In genomic region chr4:119637176-119637845, GRCm38 (mm10) we compare ENCODE assay signal across 13 mouse cellular contexts. TPM values are rescaled to one million over a fixed set of nuclear protein-coding genes. Genes with fewer than 3 reads are reported as not detected.
DNase-seq lines count a peak whose midpoint lies in the region; ATAC-seq and TF ChIP-seq lines count a peak whose summit lies in the region.
"Had no signal": no experiment of that assay in that cellular context is flagged by ENCODE, and none has a peak within 500 bp of the region (broad histone marks: within the 10 kb centered on the region; RNA-seq: fewer than 3 reads in every experiment).

Guca2a (plus strand) TSS chr4:119637704.

- H3K27me3 ChIP-seq in heart, embryonic 13.5 days (replicated peaks) = no peaks in the 10 kb centered on the region
- H3K27me3 ChIP-seq in midbrain, embryonic 11.5 days (ENCODE audit: control insufficient read depth, insufficient read depth, low read length) = no peaks in the 10 kb centered on the region
- H3K27me3 ChIP-seq in midbrain, embryonic 14.5 days (ENCODE audit: control insufficient read depth, insufficient read depth, low read length) = no peaks in the 10 kb centered on the region
- H3K27me3 ChIP-seq in intestine, embryonic 16.5 days (replicated peaks; ENCODE audit: control insufficient read depth, insufficient read depth, low read length) = no peaks in the 10 kb centered on the region
- no peaks in the 10 kb centered on the region for H3K27me3 ChIP-seq in stomach, postnatal 0 days (ENCODE audit: control insufficient read depth, insufficient read depth, low read length)
- H3K27me3 ChIP-seq: limb, embryonic 13.5 days had no signal

- WGBS in heart, embryonic 13.5 days = 55% methylated on average over 4 of the region's 4 CpGs
- WGBS in midbrain, embryonic 11.5 days = 75% methylated on average over 4 of the region's 4 CpGs
- 75% methylated on average over 4 of the region's 4 CpGs for WGBS in midbrain, embryonic 14.5 days
- 61% methylated on average over 4 of the region's 4 CpGs for WGBS in intestine, embryonic 16.5 days
- WGBS in stomach, postnatal 0 days = 63% methylated on average over 4 of the region's 4 CpGs

- no peak for TF ChIP-seq EP300 in stomach, postnatal 0 days (optimal IDR thresholded peaks at IDR 0.05)

- H3K36me3 ChIP-seq in heart, embryonic 13.5 days = no peaks in the 10 kb centered on the region
- H3K36me3 ChIP-seq in midbrain, embryonic 11.5 days (ENCODE audit: control insufficient read depth, insufficient read depth, low read length) = no peaks in the 10 kb centered on the region
- H3K36me3 ChIP-seq in midbrain, embryonic 14.5 days (ENCODE audit: control insufficient read depth, insufficient read depth, low read length) = no peaks in the 10 kb centered on the region
- no peaks in the 10 kb centered on the region for H3K36me3 ChIP-seq in intestine, embryonic 16.5 days (ENCODE audit: control insufficient read depth, insufficient read depth, low read length)
- H3K36me3 ChIP-seq in stomach, postnatal 0 days (ENCODE audit: control insufficient read depth, insufficient read depth, low read length) = no peaks in the 10 kb centered on the region
- H3K36me3 ChIP-seq: limb, embryonic 13.5 days had no signal

- peaks cover 51% of the 10 kb centered on the region for H3K4me1 ChIP-seq in heart, embryonic 13.5 days
- no peaks in the 10 kb centered on the region for H3K4me1 ChIP-seq in midbrain, embryonic 11.5 days (ENCODE audit: control insufficient read depth, insufficient read depth, low read length)
- no peaks in the 10 kb centered on the region for H3K4me1 ChIP-seq in midbrain, embryonic 14.5 days (ENCODE audit: control insufficient read depth, insufficient read depth, low read length)
- peaks cover 17% of the 10 kb centered on the region for H3K4me1 ChIP-seq in intestine, embryonic 16.5 days (ENCODE audit: control insufficient read depth, insufficient read depth, low read length)
- H3K4me1 ChIP-seq in stomach, postnatal 0 days (replicated peaks; ENCODE audit: control insufficient read depth, insufficient read depth) = no peaks in the 10 kb centered on the region

- peak within 1 kb of the TSS; percentile 39 for H3K27ac ChIP-seq in heart, embryonic 13.5 days (replicated peaks)
- H3K27ac ChIP-seq in midbrain, embryonic 11.5 days (ENCODE audit: low read depth, low read length) = no peak within 1 kb of the TSS
- H3K27ac ChIP-seq in midbrain, embryonic 14.5 days (replicated peaks; ENCODE audit: low read depth, low read length) = no peak within 1 kb of the TSS
- H3K27ac ChIP-seq in intestine, embryonic 16.5 days (ENCODE audit: low read length) = peak within 1 kb of the TSS; percentile 44
- no peak within 1 kb of the TSS; the same call in 1 of the 2 replicates for H3K27ac ChIP-seq in stomach, postnatal 0 days (replicated peaks)
- H3K27ac ChIP-seq in left cerebral cortex, adult 2 months = no peak within 1 kb of the TSS
- H3K27ac ChIP-seq: embryonic facial prominence, embryonic 10.5 days; limb, embryonic 13.5 days had no signal

- H3K9me3 ChIP-seq in heart, embryonic 13.5 days = no peaks in the 10 kb centered on the region
- no peaks in the 10 kb centered on the region for H3K9me3 ChIP-seq in midbrain, embryonic 11.5 days (ENCODE audit: control insufficient read depth, low read length)
- no peaks in the 10 kb centered on the region for H3K9me3 ChIP-seq in midbrain, embryonic 14.5 days (ENCODE audit: control insufficient read depth, low read length)
- H3K9me3 ChIP-seq in intestine, embryonic 16.5 days (ENCODE audit: control insufficient read depth, low read length) = no peaks in the 10 kb centered on the region
- no peaks in the 10 kb centered on the region for H3K9me3 ChIP-seq in stomach, postnatal 0 days (ENCODE audit: control insufficient read depth, low read length)
- H3K9me3 ChIP-seq: embryonic facial prominence, embryonic 10.5 days; limb, embryonic 13.5 days had no signal

- no peak for ATAC-seq in heart, embryonic 13.5 days (ENCODE audit: extremely low read depth, insufficient number of reproducible peaks, low FRiP score, low TSS enrichment)
- ATAC-seq in midbrain, embryonic 11.5 days (ENCODE audit: low FRiP score) = no peak
- no peak for ATAC-seq in midbrain, embryonic 14.5 days (ENCODE audit: low FRiP score, low TSS enrichment)
- peak; percentile 87 for ATAC-seq in intestine, embryonic 16.5 days
- ATAC-seq in stomach, postnatal 0 days (ENCODE audit: low FRiP score, low TSS enrichment) = peak; percentile 62
- ATAC-seq: forebrain, embryonic 14.5 days had no signal

- H3K9ac ChIP-seq in heart, embryonic 13.5 days = 0 out of 2 replicates have a peak within 1 kb of the TSS, but pooled peaks have one; percentile 14
- no peak within 1 kb of the TSS for H3K9ac ChIP-seq in midbrain, embryonic 11.5 days (ENCODE audit: low read length)
- no peak within 1 kb of the TSS for H3K9ac ChIP-seq in midbrain, embryonic 14.5 days (replicated peaks; ENCODE audit: low read length)
- H3K9ac ChIP-seq in intestine, embryonic 16.5 days (ENCODE audit: low read depth, low read length) = no peak within 1 kb of the TSS
- no peak within 1 kb of the TSS for H3K9ac ChIP-seq in stomach, postnatal 0 days (ENCODE audit: low read length)
- H3K9ac ChIP-seq: limb, embryonic 13.5 days had no signal

- no peak within 1 kb of the TSS for H3K4me3 ChIP-seq in heart, embryonic 13.5 days
- no peak within 1 kb of the TSS for H3K4me3 ChIP-seq in midbrain, embryonic 11.5 days (ENCODE audit: low read depth, low read length)
- no peak within 1 kb of the TSS for H3K4me3 ChIP-seq in midbrain, embryonic 14.5 days (replicated peaks; ENCODE audit: low read depth, low read length)
- H3K4me3 ChIP-seq in intestine, embryonic 16.5 days (ENCODE audit: low read length) = peak within 1 kb of the TSS; percentile 9
- H3K4me3 ChIP-seq in stomach, postnatal 0 days (ENCODE audit: low read depth, low read length) = no peak within 1 kb of the TSS
- no peak within 1 kb of the TSS for H3K4me3 ChIP-seq in left cerebral cortex, adult 2 months
- H3K4me3 ChIP-seq: embryonic facial prominence, embryonic 10.5 days; limb, embryonic 13.5 days had no signal

- intact Hi-C loops in left cerebral cortex, adult 2 months (cut with DNase I) = no loop called here

- no peak for DNase-seq in heart, adult 9 months (ENCODE audit: low spot score in 2 of 2)
- peak; percentile 17 for DNase-seq in midbrain, embryonic 11.5 days (ENCODE audit: low spot score, missing footprints)
- no peak for DNase-seq in midbrain, embryonic 14.5 days
- peak; percentile 50 for DNase-seq in stomach, postnatal 0 days (ENCODE audit: low spot score)
- DNase-seq in left cerebral cortex, adult 2 months (ENCODE audit: extremely low spot score in 1 of 2, low spot score in 2 of 2) = no peak
- no peak for DNase-seq in spleen, adult 18-20 months

- TF ChIP-seq CTCF in stomach, postnatal 0 days (IDR thresholded peaks at IDR 0.05; ENCODE audit: low read depth) = no peak
- no peak for TF ChIP-seq CTCF in left cerebral cortex, adult 2 months (IDR thresholded peaks at IDR 0.05)

- no peak within 1 kb of the TSS for H3K4me2 ChIP-seq in heart, embryonic 13.5 days
- no peak within 1 kb of the TSS for H3K4me2 ChIP-seq in midbrain, embryonic 11.5 days
- H3K4me2 ChIP-seq in midbrain, embryonic 14.5 days (ENCODE audit: low read length) = no peak within 1 kb of the TSS
- 0 out of 2 replicates have a peak within 1 kb of the TSS, but pooled peaks have one; percentile 18 for H3K4me2 ChIP-seq in intestine, embryonic 16.5 days (ENCODE audit: low read depth, low read length)
- no peak within 1 kb of the TSS for H3K4me2 ChIP-seq in stomach, postnatal 0 days (replicated peaks; ENCODE audit: low read depth)
- H3K4me2 ChIP-seq: limb, embryonic 13.5 days had no signal

RNA-seq across cellular contexts. Expression of gene Guca2a, which starts in this region (rescaled TPM):
- not detected in 2 replicates for polyA plus RNA-seq in heart, embryonic 13.5 days (2015; fragmentation: Nextera tagmentation; extraction: Ambion mirVana)
- not detected in 2 replicates for polyA plus RNA-seq in midbrain, embryonic 11.5 days (2014; fragmentation: Nextera tagmentation; extraction: Ambion mirVana)
- not detected in 2 replicates for polyA plus RNA-seq in midbrain, embryonic 14.5 days (2014; fragmentation: Nextera tagmentation; extraction: Ambion mirVana)
- polyA plus RNA-seq in intestine, embryonic 16.5 days (2015; fragmentation: Nextera tagmentation; extraction: Ambion mirVana) = 362 and 472 TPM in 2 replicates
- polyA plus RNA-seq in stomach, postnatal 0 days (2015; fragmentation: Nextera tagmentation; extraction: Ambion mirVana) = 0.88 and 1.0 TPM in 2 replicates
- total RNA-seq in left cerebral cortex, adult 2 months (2021) = not detected
- total RNA-seq: granulocyte monocyte progenitor cell, adult 5-6 weeks; midbrain, postnatal 0 days had no signal
- polyA plus RNA-seq: embryonic facial prominence, embryonic 10.5 days; forebrain, embryonic 14.5 days; limb, embryonic 13.5 days; midbrain, postnatal 0 days had no signal

Comparison
In these comparisons a context has a peak if more than half of its experiments do, and no peak if none do; other contexts are left out.
1. RNA of gene Guca2a (polyA plus RNA-seq): 362 to 472 TPM in intestine, embryonic 16.5 days; 0.88 to 1.0 TPM in stomach, postnatal 0 days, not detected in heart, embryonic 13.5 days, not detected in midbrain, embryonic 11.5 days and not detected in midbrain, embryonic 14.5 days; every median in the first group is over 100 times any median in the second.
2. Peak in DNase-seq in midbrain, embryonic 11.5 days; RNA of the gene not detected or under 1 TPM.
3. ATAC-seq: peak in intestine, embryonic 16.5 days (single experiment) and stomach, postnatal 0 days (single experiment); none in heart, embryonic 13.5 days (single experiment), midbrain, embryonic 11.5 days (single experiment) and midbrain, embryonic 14.5 days (single experiment).
4. H3K27ac ChIP-seq: peak in heart, embryonic 13.5 days (single experiment) and intestine, embryonic 16.5 days (single experiment); none in midbrain, embryonic 11.5 days (single experiment), midbrain, embryonic 14.5 days (single experiment), stomach, postnatal 0 days (single experiment) and left cerebral cortex, adult 2 months (single experiment).